Mouse (Mus musculus) myocyte (in vitro differentiated cells): ENCODE data around the gene Srl. TPM values are rescaled to one million over a fixed set of nuclear protein-coding genes. Genes with fewer than 3 reads are reported as not detected.
A peak's percentile ranks its signal among the peaks of the same experiment; 100 is the strongest.

Source experiments
- H3K27me3 ChIP-seq: one replicate; pipeline ENCODE4 v1.6.1; 2011; ENCODE audit not compliant: control insufficient read depth, insufficient read depth, insufficient read length
- H3K36me3 ChIP-seq: one replicate; pipeline ENCODE4 v1.6.1; 2011; ENCODE audit not compliant: control insufficient read depth, insufficient read depth
- H3K4me2 ChIP-seq: one replicate; pipeline ENCODE4 v1.6.1; 2011; ENCODE audit warnings: low read depth, control low read depth
- H3K4me3 ChIP-seq: one replicate; pipeline ENCODE4 v1.5.1; 2011; ENCODE audit warnings: mild to moderate bottlenecking, control low read depth, moderate library complexity
- H3K79me2 ChIP-seq: one replicate; pipeline ENCODE4 v1.6.1; 2011; ENCODE audit not compliant: control insufficient read depth, insufficient read depth
- H3ac ChIP-seq: one replicate; pipeline ENCODE4 v1.6.1; 2011; ENCODE audit not compliant: control insufficient read depth, insufficient read length
- CEBPB ChIP-seq: IDR thresholded peaks from 2 replicates; pipeline ENCODE4 v1.6.1; 2011; ENCODE audit warnings: mild to moderate bottlenecking, moderate library complexity; ENCODE audit not compliant: poor library complexity, insufficient read depth, severe bottlenecking
- E2F4 ChIP-seq: IDR thresholded peaks from one replicate; pipeline ENCODE4 v1.6.1; 2011; ENCODE audit warnings: mild to moderate bottlenecking, control low read depth, moderate library complexity; ENCODE audit not compliant: insufficient read depth
- MAX ChIP-seq: IDR thresholded peaks from one replicate; pipeline ENCODE4 v1.6.1; 2011; ENCODE audit warnings: low read depth, mild to moderate bottlenecking, control low read depth
- MYOD1 ChIP-seq, 3 experiments: IDR thresholded peaks; one replicate each; pipeline ENCODE4 v1.6.1; 2011; ENCODE audit warnings: control low read depth in 2 of 3, low read depth in 2 of 3, mild to moderate bottlenecking in 2 of 3, moderate library complexity in 1 of 3; ENCODE audit not compliant: insufficient read length in 2 of 3, control insufficient read depth in 1 of 3
- MYOG ChIP-seq, 3 experiments: IDR thresholded peaks; one replicate each; pipeline ENCODE4 v1.6.1; 2011; ENCODE audit warnings: control low read depth in 2 of 3, low read depth in 2 of 3, mild to moderate bottlenecking in 2 of 3; ENCODE audit not compliant: insufficient read length in 2 of 3, control insufficient read depth in 1 of 3, insufficient read depth in 1 of 3
- POLR2A ChIP-seq: IDR thresholded peaks from one replicate; pipeline ENCODE4 v1.6.1; 2011; ENCODE audit warnings: low read depth, mild to moderate bottlenecking, control low read depth, moderate library complexity; ENCODE audit not compliant: insufficient read length
- POLR2AphosphoS2 ChIP-seq: IDR thresholded peaks from one replicate; pipeline ENCODE4 v1.6.1; 2011; ENCODE audit warnings: low read depth, control low read depth; ENCODE audit not compliant: insufficient read length
- REST ChIP-seq: IDR thresholded peaks from one replicate; pipeline ENCODE4 v1.6.1; 2011; ENCODE audit warnings: mild to moderate bottlenecking, control low read depth, moderate library complexity; ENCODE audit not compliant: insufficient read depth, insufficient read length
- SRF ChIP-seq: IDR thresholded peaks from one replicate; pipeline ENCODE4 v1.6.1; 2011; ENCODE audit warnings: low read depth; ENCODE audit not compliant: control insufficient read depth, insufficient read length
- TCF12 ChIP-seq: IDR thresholded peaks from one replicate; pipeline ENCODE4 v1.6.1; 2011; ENCODE audit warnings: mild to moderate bottlenecking, control low read depth; ENCODE audit not compliant: poor library complexity, insufficient read depth, severe bottlenecking
- TCF3 ChIP-seq: IDR thresholded peaks from one replicate; pipeline ENCODE4 v1.6.1; 2011; ENCODE audit warnings: low read depth, control low read depth; ENCODE audit not compliant: insufficient read length
- USF1 ChIP-seq: IDR thresholded peaks from one replicate; pipeline ENCODE4 v1.6.1; 2011; ENCODE audit warnings: low read depth, mild to moderate bottlenecking, control low read depth, moderate library complexity
- polyA plus RNA-seq: library from polyadenylated mRNA; unstranded; fragments of >200 nt; fragmentation: generic; extraction: Trizol; gene quantifications from one replicate; pipeline ENCODE4 v1.2.1, GENCODE M21; 2012; ENCODE audit warnings: missing spikeins

Gene Srl
- polyA plus RNA-seq, 1 experiment = 381 TPM

GRCm38 (mm10) chr16:4444378-4444777, 97.2 kb downstream of the Srl start:
- no peak overlapping the region for H3K4me3 ChIP-seq
- no peaks in the 10 kb centered on the region for H3K79me2 ChIP-seq
- H3K36me3 ChIP-seq = no peaks in the 10 kb centered on the region
- TF ChIP-seq USF1 (no peak), SRF (no peak), CEBPB (no peak), TCF12 (no peak), POLR2AphosphoS2 (no peak), MYOD1 (IDR thresholded peaks at IDR 0.05; ENCODE audit: control insufficient read depth in 1 of 3, insufficient read length in 2 of 3, low read depth in 2 of 3) (no peak), REST (no peak), E2F4 (no peak), MAX (no peak), TCF3 (no peak), POLR2A (no peak), MYOG (IDR thresholded peaks at IDR 0.05; ENCODE audit: control insufficient read depth in 1 of 3, insufficient read depth in 1 of 3, insufficient read length in 2 of 3, low read depth in 2 of 3) (no peak)
- H3ac ChIP-seq = no peak overlapping the region
- H3K4me2 ChIP-seq = no peak overlapping the region
- H3K27me3 ChIP-seq = no peaks in the 10 kb centered on the region

DNA sequence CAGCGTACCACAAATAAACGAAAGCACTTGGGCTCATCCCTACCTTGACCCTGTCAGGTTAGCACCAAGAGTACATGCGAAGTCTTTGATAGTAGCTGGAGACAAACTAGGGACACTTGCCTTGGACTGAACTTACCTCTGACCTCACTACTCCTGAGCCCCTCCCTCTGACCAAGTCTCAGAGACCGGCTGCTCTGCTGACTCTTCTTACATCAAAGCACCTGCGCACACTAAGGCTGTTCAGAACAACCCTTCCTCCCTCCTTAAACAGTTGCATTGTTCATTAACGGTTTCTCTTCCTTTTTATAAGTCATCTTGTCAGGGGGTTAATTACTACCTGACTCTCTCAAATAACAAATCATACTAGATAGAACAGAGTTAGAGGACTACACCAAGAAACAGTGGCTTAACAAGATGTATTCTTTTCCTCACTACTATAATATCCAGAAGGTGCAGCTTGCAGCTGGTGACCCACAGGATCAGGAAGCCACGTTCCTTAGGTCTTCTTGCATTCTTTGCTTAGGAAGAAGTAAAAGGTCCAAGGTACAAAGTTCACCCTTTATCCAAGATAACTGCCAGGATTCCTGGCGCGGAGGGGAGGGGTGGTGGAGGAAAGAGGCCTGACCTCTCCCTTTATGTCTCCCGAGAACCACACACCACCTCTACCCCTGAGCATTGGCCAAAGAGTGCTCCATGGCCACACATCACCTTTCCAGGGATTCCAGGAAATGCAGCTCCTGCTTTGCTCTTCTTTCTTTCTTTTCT, 102.1 kb downstream of the Srl start:
- no peaks in the 10 kb centered on the region for H3K27me3 ChIP-seq
- TF ChIP-seq REST (no peak), POLR2AphosphoS2 (no peak), MAX (no peak), MYOD1 (IDR thresholded peaks at IDR 0.05; ENCODE audit: control insufficient read depth in 1 of 3, insufficient read length in 2 of 3, low read depth in 2 of 3) (no peak), TCF12 (no peak)
- no peak overlapping the region for H3K4me2 ChIP-seq
- H3K4me3 ChIP-seq = no peak overlapping the region
- no peaks in the 10 kb centered on the region for H3K79me2 ChIP-seq
- H3ac ChIP-seq = no peak overlapping the region
- no peaks in the 10 kb centered on the region for H3K36me3 ChIP-seq

DNA sequence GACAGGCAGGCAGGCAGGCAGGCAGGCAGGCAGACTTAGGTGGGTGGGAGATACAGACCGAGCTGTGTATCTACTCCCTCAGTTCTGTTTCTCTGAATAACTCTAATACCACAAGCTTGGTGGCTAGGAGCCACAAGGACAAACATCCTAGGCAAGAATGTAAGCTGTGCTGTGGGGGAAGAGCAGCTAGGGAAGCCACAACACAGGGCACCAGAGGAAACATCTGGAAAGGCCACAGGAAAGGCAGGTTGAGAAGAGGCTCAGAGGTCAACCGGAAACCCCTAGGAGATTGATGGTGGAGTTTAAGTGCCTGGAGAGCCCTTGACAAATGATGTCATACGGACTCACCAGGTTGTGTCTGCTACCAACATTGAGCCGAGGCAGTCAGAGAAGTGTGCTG, 104.9 kb downstream of the Srl start:
- Histone ChIP-seq H3K4me3 (no peak overlapping the region), H3K4me2 (no peak overlapping the region), H3ac (no peak overlapping the region), H3K27me3 (no peaks in the 10 kb centered on the region), H3K79me2 (no peaks in the 10 kb centered on the region), H3K36me3 (no peaks in the 10 kb centered on the region)
- TF ChIP-seq POLR2A (no peak), MAX (no peak), USF1 (no peak), TCF12 (no peak), MYOG (IDR thresholded peaks at IDR 0.05; ENCODE audit: control insufficient read depth in 1 of 3, insufficient read depth in 1 of 3, insufficient read length in 2 of 3, low read depth in 2 of 3) (no peak), REST (no peak), SRF (no peak), MYOD1 (IDR thresholded peaks at IDR 0.05; ENCODE audit: control insufficient read depth in 1 of 3, insufficient read length in 2 of 3, low read depth in 2 of 3) (no peak), POLR2AphosphoS2 (no peak), E2F4 (no peak), CEBPB (no peak), TCF3 (no peak)

DNA sequence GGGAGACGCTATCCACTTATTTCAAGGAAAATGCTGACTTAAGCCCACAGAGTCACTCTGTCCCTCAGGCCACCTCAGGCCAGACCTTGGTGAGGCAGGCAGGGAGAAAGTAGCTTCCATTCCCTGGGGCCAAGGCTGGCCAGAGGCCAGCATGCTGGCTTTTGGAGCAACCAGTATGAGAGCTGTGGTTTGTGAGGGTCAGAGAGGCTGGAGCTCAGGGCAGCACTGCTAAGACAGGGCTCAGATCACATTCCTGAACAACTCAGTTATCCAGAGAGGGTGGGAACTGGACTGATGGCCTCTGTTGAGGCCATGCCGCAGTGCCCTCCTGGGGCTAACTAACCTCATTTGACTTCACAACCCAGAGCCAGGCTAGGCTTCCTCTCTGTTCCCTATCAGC, 106.2 kb downstream of the Srl start:
- Histone ChIP-seq H3K79me2 (no peaks in the 10 kb centered on the region), H3K4me2 (peak overlapping the region; percentile 22), H3K36me3 (no peaks in the 10 kb centered on the region), H3ac (no peak overlapping the region), H3K27me3 (no peaks in the 10 kb centered on the region), H3K4me3 (no peak overlapping the region)
- TF ChIP-seq POLR2AphosphoS2 (no peak), USF1 (no peak), MYOG (IDR thresholded peaks at IDR 0.05; ENCODE audit: control insufficient read depth in 1 of 3, insufficient read depth in 1 of 3, insufficient read length in 2 of 3, low read depth in 2 of 3) (no peak), E2F4 (no peak), TCF12 (no peak), CEBPB (no peak), SRF (no peak), POLR2A (no peak), MAX (no peak), MYOD1 (IDR thresholded peaks at IDR 0.05; ENCODE audit: control insufficient read depth in 1 of 3, insufficient read length in 2 of 3, low read depth in 2 of 3) (no peak)

GRCm38 (mm10) chr16:4431841-4432240, 109.8 kb downstream of the Srl start:
- Histone ChIP-seq H3K36me3 (no peaks in the 10 kb centered on the region), H3K4me2 (no peak overlapping the region), H3K27me3 (peaks cover 5% of the 10 kb centered on the region), H3ac (no peak overlapping the region), H3K79me2 (no peaks in the 10 kb centered on the region), H3K4me3 (no peak overlapping the region)
- TF ChIP-seq SRF (no peak), TCF12 (no peak), CEBPB (no peak), REST (no peak), MYOD1 (IDR thresholded peaks at IDR 0.05; ENCODE audit: control insufficient read depth in 1 of 3, insufficient read length in 2 of 3, low read depth in 2 of 3) (no peak)
